Mouse (Mus musculus) olfactory bulb, adult 2 months (tissue): ENCODE data around the gene Ccdc62.

Source experiments
- CTCF ChIP-seq: fragments of 200-500 bp; IDR thresholded peaks from 2 replicates; pipeline ENCODE4 v1.5.1; 2012; ENCODE audit warnings: low read depth, mild to moderate bottlenecking, low read length, moderate library complexity; ENCODE audit not compliant: insufficient read depth
- POLR2A ChIP-seq: fragments of 200-500 bp; IDR thresholded peaks from 2 replicates; pipeline ENCODE4 v1.6.1; 2012; ENCODE audit warnings: mild to moderate bottlenecking, low read depth, low read length, moderate library complexity; ENCODE audit not compliant: insufficient read depth

DNA sequence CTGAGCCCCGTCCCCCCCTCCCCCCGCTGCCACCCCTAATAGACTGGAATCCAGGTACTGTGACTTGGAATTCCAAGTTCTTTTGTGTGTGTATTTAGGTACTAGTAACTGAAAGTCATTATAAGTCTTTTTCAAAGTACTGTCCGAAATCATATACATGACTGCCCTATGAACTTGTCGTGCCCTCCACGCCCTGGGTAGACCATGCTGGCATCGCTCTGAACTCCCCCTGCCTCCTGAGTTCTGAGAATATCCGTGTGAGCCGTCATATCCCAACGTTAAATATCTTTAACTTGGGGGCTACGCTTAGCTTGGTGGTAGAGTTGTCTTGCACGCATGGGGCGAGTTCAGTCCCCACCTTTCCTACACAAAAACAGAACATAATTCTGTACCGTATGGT lies 652 bp downstream of the Ccdc62 start:
- TF ChIP-seq CTCF (no peak), POLR2A (no peak)
